Mouse (Mus musculus) kidney, postnatal 25 days (tissue): ENCODE data around the gene Dusp3.

Experiments
- DNase-seq, 2 experiments: peaks; one replicate each; pipeline ENCODE4 v3.0.0; 2021; ENCODE audit warnings: mixed read lengths in 2 of 2

Gene Dusp3

GRCm38 (mm10) chr11:101973496-101973895 is 13.3 kb downstream of the Dusp3 start:
- DNase-seq: no peak

- DNase-seq: no peak
Observed at GRCm38 (mm10) chr11:101972651-101973050, 14.2 kb downstream of the Dusp3 start.

GRCm38 (mm10) chr11:101972097-101972496 is 14.7 kb downstream of the Dusp3 start:
- DNase-seq: no peak

- DNase-seq: peak in 1 of 2 experiments; percentile 58
Observed at GRCm38 (mm10) chr11:101971410-101971809, 15.4 kb downstream of the Dusp3 start.

GRCm38 (mm10) chr11:101969835-101970234 is 17.0 kb downstream of the Dusp3 start:
- no peak for DNase-seq

- peak; percentile 84 to 93 for DNase-seq
Observed at GRCm38 (mm10) chr11:101968791-101969190, 18.0 kb downstream of the Dusp3 start.

GRCm38 (mm10) chr11:101968311-101968710 is 18.5 kb downstream of the Dusp3 start:
- DNase-seq: no peak

GRCm38 (mm10) chr11:101966965-101967614 is 19.7 kb downstream of the Dusp3 start, which contains the start of gene Sost:
Sost (minus strand) TSS chr11:101967015.
- no peak for DNase-seq

GRCm38 (mm10) chr11:101965553-101965952 is 21.3 kb downstream of the Dusp3 start:
- DNase-seq: no peak

- DNase-seq: no peak
Observed at GRCm38 (mm10) chr11:101964647-101965046, 22.2 kb downstream of the Dusp3 start.

- DNase-seq: peak in 1 of 2 experiments; percentile 36
Observed at GRCm38 (mm10) chr11:101963473-101964291, 23.1 kb downstream of the Dusp3 start.

- no peak for DNase-seq
Observed at GRCm38 (mm10) chr11:101963043-101963442, 23.8 kb downstream of the Dusp3 start.

- no peak for DNase-seq
Observed at GRCm38 (mm10) chr11:101957476-101957875, 29.3 kb downstream of the Dusp3 start.

GRCm38 (mm10) chr11:101953441-101953840 is 33.4 kb downstream of the Dusp3 start:
- no peak for DNase-seq

- peak; percentile 78 to 88 for DNase-seq
Observed at GRCm38 (mm10) chr11:101952541-101953341, 34.1 kb downstream of the Dusp3 start.

GRCm38 (mm10) chr11:101950021-101950420 is 36.8 kb downstream of the Dusp3 start:
- no peak for DNase-seq

- DNase-seq: no peak
Observed at GRCm38 (mm10) chr11:101946525-101946924, 40.3 kb downstream of the Dusp3 start.

- DNase-seq: no peak
Observed at GRCm38 (mm10) chr11:101943055-101943454, 43.8 kb downstream of the Dusp3 start.

GRCm38 (mm10) chr11:101937108-101937507 is 49.7 kb downstream of the Dusp3 start:
- DNase-seq: peak in 1 of 2 experiments; percentile 24

- DNase-seq: no peak
Observed at GRCm38 (mm10) chr11:101936421-101936820, 50.4 kb downstream of the Dusp3 start.

- no peak for DNase-seq
Observed at GRCm38 (mm10) chr11:101935743-101936142, 51.1 kb downstream of the Dusp3 start.

- DNase-seq: no peak
Observed at GRCm38 (mm10) chr11:101931978-101932377, 54.8 kb downstream of the Dusp3 start.
